Mouse (Mus musculus): ENCODE measurements around the gene Rptor.

Gene Rptor

GRCm38 (mm10) chr11:119784672-119785341 is 182.1 kb downstream of the Rptor start:
- no peak for DNase-seq (ENCODE audit: low spot score)

- no peak for DNase-seq (ENCODE audit: low spot score)
Observed at GRCm38 (mm10) chr11:119785661-119786384, 183.1 kb downstream of the Rptor start.

GRCm38 (mm10) chr11:119786385-119786880 is 183.7 kb downstream of the Rptor start:
- DNase-seq (ENCODE audit: low spot score): no peak

GRCm38 (mm10) chr11:119788488-119788887 is 185.8 kb downstream of the Rptor start:
- DNase-seq (ENCODE audit: low spot score): no peak

- DNase-seq (ENCODE audit: low spot score): no peak
Observed at GRCm38 (mm10) chr11:119788919-119789713, 186.4 kb downstream of the Rptor start.

GRCm38 (mm10) chr11:119791923-119792564 is 189.3 kb downstream of the Rptor start:
- no peak for DNase-seq (ENCODE audit: low spot score)

GRCm38 (mm10) chr11:119793378-119793777 is 190.7 kb downstream of the Rptor start:
- no peak for DNase-seq (ENCODE audit: low spot score)

- DNase-seq (ENCODE audit: low spot score): no peak
Observed at GRCm38 (mm10) chr11:119794020-119794419, 191.3 kb downstream of the Rptor start.

GRCm38 (mm10) chr11:119794671-119795070 is 192.0 kb downstream of the Rptor start:
- DNase-seq (ENCODE audit: low spot score): peak; percentile 32

- no peak for DNase-seq (ENCODE audit: low spot score)
Observed at GRCm38 (mm10) chr11:119796406-119796805, 193.7 kb downstream of the Rptor start.

- no peak for DNase-seq (ENCODE audit: low spot score)
Observed at GRCm38 (mm10) chr11:119796846-119797245, 194.1 kb downstream of the Rptor start.

GRCm38 (mm10) chr11:119799536-119799935 is 196.8 kb downstream of the Rptor start:
- DNase-seq (ENCODE audit: low spot score): no peak

- no peak for DNase-seq (ENCODE audit: low spot score)
Observed at GRCm38 (mm10) chr11:119801855-119802254, 199.2 kb downstream of the Rptor start.

GRCm38 (mm10) chr11:119802947-119803346 is 200.2 kb downstream of the Rptor start:
- no peak for DNase-seq (ENCODE audit: low spot score)

- no peak for DNase-seq (ENCODE audit: low spot score)
Observed at GRCm38 (mm10) chr11:119804392-119804791, 201.7 kb downstream of the Rptor start.

- DNase-seq (ENCODE audit: low spot score): no peak
Observed at GRCm38 (mm10) chr11:119805112-119805750, 202.5 kb downstream of the Rptor start.

- DNase-seq (ENCODE audit: low spot score): no peak
Observed at GRCm38 (mm10) chr11:119806539-119806938, 203.8 kb downstream of the Rptor start.

- no peak for DNase-seq (ENCODE audit: low spot score)
Observed at GRCm38 (mm10) chr11:119807431-119808031, 204.8 kb downstream of the Rptor start.

GRCm38 (mm10) chr11:119808647-119809280 is 206.1 kb downstream of the Rptor start:
- no peak for DNase-seq (ENCODE audit: low spot score)

GRCm38 (mm10) chr11:119809309-119809708 is 206.6 kb downstream of the Rptor start:
- DNase-seq (ENCODE audit: low spot score): no peak

- DNase-seq (ENCODE audit: low spot score): no peak
Observed at GRCm38 (mm10) chr11:119811022-119811421, 208.3 kb downstream of the Rptor start.

All from ovary, adult 18-20 months (tissue).